Mouse (Mus musculus) thymus, postnatal 4 days (tissue): ENCODE measurements around the gene St7l.
A peak's percentile ranks its signal among the peaks of the same experiment; 100 is the strongest.

ENCODE experiments used
- DNase-seq: peaks from one replicate; pipeline ENCODE4 v3.0.0; 2021

St7l gene

GRCm38 (mm10) chr3:104905389-104905788 lies 41.6 kb downstream of the St7l start:
- DNase-seq = no peak

GRCm38 (mm10) chr3:104906007-104906406 lies 42.2 kb downstream of the St7l start:
- DNase-seq = no peak

- no peak for DNase-seq
Observed at GRCm38 (mm10) chr3:104909195-104909594, 45.4 kb downstream of the St7l start.

- DNase-seq = no peak
Observed at GRCm38 (mm10) chr3:104914986-104915385, 51.2 kb downstream of the St7l start.

- DNase-seq = no peak
Observed at GRCm38 (mm10) chr3:104929385-104929784, 65.6 kb downstream of the St7l start.

GRCm38 (mm10) chr3:104937728-104938305 lies 74.0 kb downstream of the St7l start:
- no peak for DNase-seq

GRCm38 (mm10) chr3:104938327-104938726 lies 74.5 kb downstream of the St7l start:
- DNase-seq = no peak

- no peak for DNase-seq
Observed at GRCm38 (mm10) chr3:104940691-104941090, 76.9 kb downstream of the St7l start.

GRCm38 (mm10) chr3:104942682-104943081 lies 78.9 kb downstream of the St7l start:
- DNase-seq = no peak

- no peak for DNase-seq
Observed at GRCm38 (mm10) chr3:104943333-104943732, 79.5 kb downstream of the St7l start.

- no peak for DNase-seq
Observed at GRCm38 (mm10) chr3:104944894-104945293, 81.1 kb downstream of the St7l start.

- no peak for DNase-seq
Observed at GRCm38 (mm10) chr3:104950926-104951325, 87.1 kb downstream of the St7l start.

- no peak for DNase-seq
Observed at GRCm38 (mm10) chr3:104952891-104953670, 89.3 kb downstream of the St7l start.

GRCm38 (mm10) chr3:104954137-104954536 lies 90.3 kb downstream of the St7l start:
- no peak for DNase-seq

- no peak for DNase-seq
Observed at GRCm38 (mm10) chr3:104954551-104954950, 90.7 kb downstream of the St7l start.

GRCm38 (mm10) chr3:104956131-104956581 lies 92.4 kb downstream of the St7l start:
- no peak for DNase-seq

- DNase-seq = no peak
Observed at GRCm38 (mm10) chr3:104960026-104961000, 96.5 kb downstream of the St7l start.

- peak; percentile 44 for DNase-seq
Observed at GRCm38 (mm10) chr3:104961066-104962059, 97.6 kb downstream of the St7l start, which contains the start of gene Wnt2b. Gene Wnt2b, minus strand, starts transcription at chr3:104961921.

- DNase-seq = peak; percentile 47
Observed at GRCm38 (mm10) chr3:104962141-104962611, 98.4 kb downstream of the St7l start.

- DNase-seq = no peak
Observed at GRCm38 (mm10) chr3:104962866-104963265, 99.1 kb downstream of the St7l start.
